25 mouse cellular contexts compared by ENCODE assay signal in the genomic region with DNA sequence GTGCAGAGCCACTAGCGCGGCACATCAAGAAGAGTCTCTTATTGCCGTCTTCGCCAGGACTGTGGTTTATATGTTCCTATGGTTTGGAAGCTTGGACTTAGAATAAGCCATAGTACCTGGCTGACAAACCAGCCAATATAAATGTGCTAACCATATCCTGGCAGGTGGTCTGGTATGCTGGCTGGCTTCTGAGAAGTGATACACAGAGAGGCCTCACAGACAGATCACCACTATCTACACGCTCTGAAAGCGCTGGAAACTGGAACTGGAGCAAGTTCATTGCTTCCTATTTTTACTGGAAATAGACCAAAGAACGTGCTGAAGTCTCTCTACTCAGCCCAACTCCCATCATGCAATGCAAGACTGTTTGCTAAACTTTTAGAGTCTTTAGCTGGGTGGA.
DNase-seq lines count a peak whose midpoint lies in the region; ATAC-seq and TF ChIP-seq lines count a peak whose summit lies in the region.
"Had no signal": no experiment of that assay in that cellular context is flagged by ENCODE, and none has a peak within 500 bp of the region (broad histone marks: within the 10 kb centered on the region; RNA-seq: fewer than 3 reads in every experiment).

No protein-coding gene starts in this region.

- no peak overlapping the region for H3K4me2 ChIP-seq in heart, embryonic 12.5 days
- H3K4me2 ChIP-seq in kidney, embryonic 14.5 days (replicated peaks; ENCODE audit: low read depth, low read length): no peak overlapping the region
- H3K4me2 ChIP-seq in embryonic facial prominence, embryonic 15.5 days (replicated peaks): no peak overlapping the region
- H3K4me2 ChIP-seq: forebrain, embryonic 15.5 days; kidney, embryonic 15.5 days; limb, embryonic 12.5 days; liver, embryonic 12.5 days; midbrain, embryonic 13.5 days; neural tube, embryonic 13.5 days had no signal

- peak; percentile 14 for DNase-seq in heart, adult 8-10 months (ENCODE audit: low spot score)
- peak; percentile 13 for DNase-seq in kidney, adult 9 months
- DNase-seq: adrenal gland, postnatal 36 days; B cell, adult 2 months; cerebellum, adult 8-10 months; cerebellum, postnatal 25 days; gastrocnemius, postnatal 25 days; liver, postnatal 0 days; right cerebral cortex, postnatal 4 days; thymus, adult 2 months; thymus, postnatal 4 days had no signal

- no peaks in the 10 kb centered on the region for H3K9me3 ChIP-seq in heart, embryonic 12.5 days (replicated peaks)
- no peaks in the 10 kb centered on the region for H3K9me3 ChIP-seq in kidney, embryonic 14.5 days (ENCODE audit: control insufficient read depth, low read length)
- H3K9me3 ChIP-seq in embryonic facial prominence, embryonic 15.5 days (replicated peaks): no peaks in the 10 kb centered on the region
- H3K9me3 ChIP-seq: forebrain, embryonic 10.5 days; forebrain, embryonic 15.5 days; kidney, embryonic 15.5 days; limb, embryonic 12.5 days; liver, embryonic 12.5 days; midbrain, embryonic 13.5 days; neural tube, embryonic 13.5 days had no signal

- TF ChIP-seq CTCF in bone marrow macrophage, adult 2 months (IDR thresholded peaks at IDR 0.05; ENCODE audit: low read depth, low read length): no peak

- 0 out of 2 replicates have a peak, but pooled peaks cover 4% of the 10 kb centered on the region for H3K4me1 ChIP-seq in heart, embryonic 12.5 days (replicated peaks)
- peaks cover 6% of the 10 kb centered on the region; the same call in 1 of the 2 replicates for H3K4me1 ChIP-seq in kidney, embryonic 14.5 days (ENCODE audit: control insufficient read depth, insufficient read depth, low read length)
- H3K4me1 ChIP-seq in bone marrow macrophage, adult 2 months (ENCODE audit: control insufficient read depth, insufficient read depth, low read length): peaks cover 11% of the 10 kb centered on the region
- peaks cover 7% of the 10 kb centered on the region for H3K4me1 ChIP-seq in embryonic facial prominence, embryonic 15.5 days
- H3K4me1 ChIP-seq: liver, embryonic 12.5 days; neural tube, embryonic 13.5 days had no signal

- H3K4me3 ChIP-seq in heart, embryonic 12.5 days: no peak overlapping the region
- H3K4me3 ChIP-seq in kidney, embryonic 14.5 days (ENCODE audit: low read length): no peak overlapping the region
- no peak overlapping the region for H3K4me3 ChIP-seq in bone marrow macrophage, adult 2 months (ENCODE audit: insufficient read depth, low read length)
- H3K4me3 ChIP-seq in embryonic facial prominence, embryonic 15.5 days (replicated peaks): no peak overlapping the region
- H3K4me3 ChIP-seq: forebrain, embryonic 10.5 days; forebrain, embryonic 15.5 days; heart, adult 2 months; kidney, embryonic 15.5 days; limb, embryonic 12.5 days; liver, embryonic 12.5 days; midbrain, embryonic 13.5 days; neural tube, embryonic 13.5 days had no signal

- no peaks in the 10 kb centered on the region for H3K36me3 ChIP-seq in heart, embryonic 12.5 days
- no peaks in the 10 kb centered on the region for H3K36me3 ChIP-seq in kidney, embryonic 14.5 days (ENCODE audit: control insufficient read depth, insufficient read depth, low read length)
- no peaks in the 10 kb centered on the region for H3K36me3 ChIP-seq in embryonic facial prominence, embryonic 15.5 days
- H3K36me3 ChIP-seq: forebrain, embryonic 10.5 days; forebrain, embryonic 15.5 days; kidney, embryonic 15.5 days; limb, embryonic 12.5 days; liver, embryonic 12.5 days; midbrain, embryonic 13.5 days; neural tube, embryonic 13.5 days had no signal

- 72% methylated on average over 7 of the region's 7 CpGs for WGBS in heart, embryonic 12.5 days
- WGBS in kidney, embryonic 14.5 days: 90% methylated on average over 7 of the region's 7 CpGs
- WGBS in embryonic facial prominence, embryonic 15.5 days: 79% methylated on average over 7 of the region's 7 CpGs

- H3K9ac ChIP-seq in heart, embryonic 12.5 days: no peak overlapping the region
- no peak overlapping the region for H3K9ac ChIP-seq in kidney, embryonic 14.5 days (ENCODE audit: low read depth, low read length)
- no peak overlapping the region for H3K9ac ChIP-seq in embryonic facial prominence, embryonic 15.5 days
- H3K9ac ChIP-seq: forebrain, embryonic 15.5 days; kidney, embryonic 15.5 days; limb, embryonic 12.5 days; liver, embryonic 12.5 days; liver, postnatal 0 days; midbrain, embryonic 13.5 days; neural tube, embryonic 13.5 days had no signal

- ATAC-seq in heart, embryonic 12.5 days (ENCODE audit: insufficient number of reproducible peaks, low FRiP score): no peak
- ATAC-seq in kidney, embryonic 14.5 days (ENCODE audit: low FRiP score, low TSS enrichment): no peak
- ATAC-seq in embryonic facial prominence, embryonic 15.5 days (ENCODE audit: insufficient number of reproducible peaks, low FRiP score, low TSS enrichment, low read depth): 0 out of 2 replicates have a peak, but pooled peaks have one; percentile 7
- ATAC-seq: forebrain, embryonic 15.5 days; hindbrain, embryonic 16.5 days; liver, embryonic 12.5 days; liver, postnatal 0 days; midbrain, embryonic 13.5 days had no signal

- H3K27me3 ChIP-seq in heart, embryonic 12.5 days (replicated peaks): no peaks in the 10 kb centered on the region
- H3K27me3 ChIP-seq in kidney, embryonic 14.5 days (ENCODE audit: control insufficient read depth, insufficient read depth, low read length): no peaks in the 10 kb centered on the region
- no peaks in the 10 kb centered on the region for H3K27me3 ChIP-seq in embryonic facial prominence, embryonic 15.5 days
- H3K27me3 ChIP-seq: forebrain, embryonic 15.5 days; kidney, embryonic 15.5 days; limb, embryonic 12.5 days; liver, embryonic 12.5 days; midbrain, embryonic 13.5 days; neural tube, embryonic 13.5 days had no signal

- no peak overlapping the region for H3K27ac ChIP-seq in heart, embryonic 12.5 days (ENCODE audit: poor library complexity, severe bottlenecking)
- no peak overlapping the region for H3K27ac ChIP-seq in kidney, embryonic 14.5 days (ENCODE audit: low read depth, low read length)
- peak overlapping the region; percentile 20 for H3K27ac ChIP-seq in bone marrow macrophage, adult 2 months (ENCODE audit: insufficient read depth, low read depth, low read length)
- no peak overlapping the region for H3K27ac ChIP-seq in embryonic facial prominence, embryonic 15.5 days (replicated peaks)
- H3K27ac ChIP-seq: forebrain, embryonic 10.5 days; forebrain, embryonic 15.5 days; heart, adult 2 months; kidney, embryonic 15.5 days; limb, embryonic 12.5 days; liver, embryonic 12.5 days; macrophage; midbrain, embryonic 13.5 days; neural tube, embryonic 13.5 days had no signal

- no peak for TF ChIP-seq POLR2A in bone marrow macrophage, adult 2 months (IDR thresholded peaks at IDR 0.05; ENCODE audit: borderline replicate concordance, low read depth, low read length)
